Mouse (Mus musculus) adipose tissue, adult 10 weeks (tissue): ENCODE results near the gene Cks1brt. TPM values are rescaled to one million over a fixed set of nuclear protein-coding genes. Genes with fewer than 3 reads are reported as not detected.

Experiments used
- polyA plus RNA-seq: library from polyadenylated mRNA; stranded (reverse); fragments of 350-450 nt; fragmentation: Illumina TruSeq; extraction: RNeasy Lipid Tissue Mini Kit (QIAGEN cat#74804); gene quantifications from one replicate; pipeline ENCODE4 v1.2.3, GENCODE M21; 2014; ENCODE audit warnings: low read depth, low replicate concordance

The Cks1brt gene
- not detected for polyA plus RNA-seq

DNA sequence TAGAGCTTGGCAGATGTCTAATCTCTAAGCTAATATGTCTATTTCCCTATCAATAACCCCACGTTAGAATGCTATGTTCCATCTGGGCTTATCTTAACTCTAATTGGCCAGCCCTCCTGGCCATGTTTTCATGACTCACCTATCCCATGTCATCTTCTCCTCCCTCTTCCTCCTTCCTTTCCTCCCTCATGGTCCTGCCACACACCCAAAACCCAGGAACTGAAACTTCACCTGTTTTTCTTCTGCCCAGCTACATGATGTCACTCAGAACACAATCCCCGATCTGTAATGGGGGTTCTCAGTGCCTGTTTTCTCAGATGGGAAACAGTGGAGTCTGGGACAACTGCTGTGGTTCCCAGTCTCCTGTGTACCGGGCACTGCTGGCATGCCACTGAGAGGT is at the start of gene Cks1brt:
Cks1brt (plus strand) TSS at position 301 of the 400 bp plus-strand sequence.

DNA sequence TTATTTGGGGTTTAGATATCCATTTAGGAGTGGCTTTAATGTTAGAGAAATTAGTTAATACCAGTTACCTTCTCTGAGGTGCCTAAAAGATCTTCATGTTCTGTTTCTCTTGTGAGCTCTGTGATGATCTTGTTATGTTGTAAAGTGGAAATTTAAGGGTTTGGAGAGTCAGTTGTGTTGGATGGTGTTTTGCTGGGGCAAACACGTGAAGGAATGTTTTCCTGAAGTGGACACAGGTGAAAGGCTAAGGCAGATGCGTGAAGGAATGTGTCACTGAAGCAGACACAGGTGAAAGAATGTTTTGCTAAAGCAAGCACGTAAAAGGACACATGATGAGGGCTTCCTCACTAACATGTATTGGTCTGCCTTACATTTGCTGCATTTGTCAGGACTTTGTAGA is 28.7 kb upstream of the Cks1brt start, which contains the start of gene Zfp791:
Zfp791 (minus strand) TSS at position 101 of the 400 bp plus-strand sequence.

Other genes with a start within 250 kb of the Cks1brt start
- 0.34 TPM for gene Klf1, start 250.0 kb upstream of the Cks1brt start, polyA plus RNA-seq
- gene Dnase2a, start 243.4 kb upstream of the Cks1brt start, polyA plus RNA-seq, result 46.1 TPM
- gene Mast1, start 214.6 kb upstream of the Cks1brt start, polyA plus RNA-seq, result 0.45 TPM
- gene Rtbdn, start 204.9 kb upstream of the Cks1brt start, polyA plus RNA-seq, result not detected
- gene Gm49661, start 182.5 kb upstream of the Cks1brt start, polyA plus RNA-seq, result 6.1 TPM
- 210 TPM for gene Prdx2, start 182.3 kb upstream of the Cks1brt start, polyA plus RNA-seq
- gene Rnaseh2a, start 182.2 kb upstream of the Cks1brt start, polyA plus RNA-seq, result 64.5 TPM
- gene Junb, start 173.2 kb upstream of the Cks1brt start, polyA plus RNA-seq, result 44.8 TPM
- 30.4 TPM for gene Hook2, start 161.3 kb upstream of the Cks1brt start, polyA plus RNA-seq
- not detected for gene Best2, start 137.4 kb upstream of the Cks1brt start, polyA plus RNA-seq
- 81.0 TPM for gene Asna1, start 126.6 kb upstream of the Cks1brt start, polyA plus RNA-seq
- 87.2 TPM for gene Trir, start 125.1 kb upstream of the Cks1brt start, polyA plus RNA-seq
- gene Tnpo2, start 115.0 kb upstream of the Cks1brt start, polyA plus RNA-seq, result 46.5 TPM
- 31.5 TPM for gene Fbxw9, start 91.9 kb upstream of the Cks1brt start, polyA plus RNA-seq
- gene Gm5741, start 83.9 kb upstream of the Cks1brt start, polyA plus RNA-seq, result not detected
- 25.9 TPM for gene Dhps, start 80.2 kb upstream of the Cks1brt start, polyA plus RNA-seq
- 89.8 TPM for gene Wdr83os, start 71.2 kb upstream of the Cks1brt start, polyA plus RNA-seq
- 23.2 TPM for gene Wdr83, start 70.6 kb upstream of the Cks1brt start, polyA plus RNA-seq
- 115 TPM for gene Man2b1, start 68.7 kb upstream of the Cks1brt start, polyA plus RNA-seq
- 5.5 TPM for gene Zfp791, start 28.8 kb upstream of the Cks1brt start, polyA plus RNA-seq
- gene Olfr371, start 74.1 kb downstream of the Cks1brt start, polyA plus RNA-seq, result not detected
- 23.3 TPM for gene Orc6, start 147.7 kb downstream of the Cks1brt start, polyA plus RNA-seq
- 79.3 TPM for gene Vps35, start 147.9 kb downstream of the Cks1brt start, polyA plus RNA-seq
- 0.50 TPM for gene Mylk3, start 234.4 kb downstream of the Cks1brt start, polyA plus RNA-seq